Mouse (Mus musculus) gastrocnemius, postnatal 4 days (tissue): ENCODE measurements around the gene Vmn2r88. TPM values are rescaled to one million over a fixed set of nuclear protein-coding genes. Genes with fewer than 3 reads are reported as not detected.
A peak's percentile ranks its signal among the peaks of the same experiment; 100 is the strongest.
"Not testable (repeated sequence)": the region's sequence is repeated elsewhere in the genome, so short reads cannot be mapped to it uniquely, and the experiment has no call there.

Experiments
- DNase-seq, 2 experiments: peaks; one replicate each; pipeline ENCODE4 v3.0.0; 2021 to 2022; ENCODE audit warnings: low spot score in 2 of 2, mixed read lengths in 2 of 2
- long read RNA-seq, 2 experiments: library from polyadenylated mRNA; stranded (forward); transcript quantifications; one replicate each; pipeline ENCODE4 v2.0.0; 2021
- total RNA-seq, 2 experiments: library from RNA; stranded (reverse); gene quantifications; 2 replicates each; pipeline ENCODE4 v1.2.3; 2021

Vmn2r88 gene
- total RNA-seq, result not detected
- long read RNA-seq, experiment 1, result 0 reads
- long read RNA-seq, experiment 2, result 0 reads

GRCm38 (mm10) chr14:51410520-51410919, at the start of gene Vmn2r88:
Gene Vmn2r88, plus strand, starts transcription at chr14:51410820.
- DNase-seq, result no peak

- DNase-seq, result no peak
Observed at GRCm38 (mm10) chr14:51361456-51361855, 49.2 kb upstream of the Vmn2r88 start, which contains the start of gene Gm7247. Gene Gm7247, plus strand, starts transcription at chr14:51361756.

- DNase-seq, result no peak
Observed at GRCm38 (mm10) chr14:51382805-51383204, 27.8 kb upstream of the Vmn2r88 start.

GRCm38 (mm10) chr14:51384351-51384750, 26.3 kb upstream of the Vmn2r88 start:
- no peak for DNase-seq

- DNase-seq, result no peak
Observed at GRCm38 (mm10) chr14:51385741-51386140, 24.9 kb upstream of the Vmn2r88 start.

GRCm38 (mm10) chr14:51387768-51388167, 22.9 kb upstream of the Vmn2r88 start:
- no peak for DNase-seq

- DNase-seq, result no peak
Observed at GRCm38 (mm10) chr14:51388222-51388621, 22.4 kb upstream of the Vmn2r88 start.

- no peak for DNase-seq
Observed at GRCm38 (mm10) chr14:51423885-51424284, 13.3 kb downstream of the Vmn2r88 start.

- DNase-seq, result not testable (repeated sequence)
Observed at GRCm38 (mm10) chr14:51430138-51430537, 19.5 kb downstream of the Vmn2r88 start.

- peak in 1 of 2 experiments; percentile 18 for DNase-seq
Observed at GRCm38 (mm10) chr14:51434546-51434945, 23.9 kb downstream of the Vmn2r88 start.

- DNase-seq, result no peak
Observed at GRCm38 (mm10) chr14:51435020-51435419, 24.4 kb downstream of the Vmn2r88 start.

- DNase-seq, result no peak
Observed at GRCm38 (mm10) chr14:51438955-51439354, 28.3 kb downstream of the Vmn2r88 start.

- not testable (repeated sequence) for DNase-seq
Observed at GRCm38 (mm10) chr14:51451557-51451956, 40.9 kb downstream of the Vmn2r88 start, which contains the start of gene Vmn2r89. Gene Vmn2r89, plus strand, starts transcription at chr14:51451857.

Other genes starting within 250 kb of the Vmn2r88 start
- not detected for gene Rnase2b, start 248.6 kb upstream of the Vmn2r88 start, total RNA-seq
- gene Ang2, start 211.7 kb upstream of the Vmn2r88 start, total RNA-seq, result not detected
- not detected for gene Ear14, start 207.4 kb upstream of the Vmn2r88 start, total RNA-seq
- gene Rnase2a, start 154.7 kb upstream of the Vmn2r88 start, total RNA-seq, result not detected
- gene Gm7247, start 49.1 kb upstream of the Vmn2r88 start, total RNA-seq, result not detected
- not detected for gene Vmn2r89, start 41.0 kb downstream of the Vmn2r88 start, total RNA-seq
- gene Gm5622, start 142.0 kb downstream of the Vmn2r88 start, total RNA-seq, result not detected
- not detected for gene Gm17175, start 163.2 kb downstream of the Vmn2r88 start, total RNA-seq
- not detected for gene Gm17174, start 181.3 kb downstream of the Vmn2r88 start, total RNA-seq
- not detected for gene Gm17078, start 200.5 kb downstream of the Vmn2r88 start, total RNA-seq
- gene Gm4181, start 224.8 kb downstream of the Vmn2r88 start, total RNA-seq, result not detected